Mouse (Mus musculus) cerebellum, adult 2 months (tissue): ENCODE data around the gene Pdzd7.

Experiments
- CTCF ChIP-seq: fragments of 200-500 bp; IDR thresholded peaks from 2 replicates; pipeline ENCODE4 v1.5.1; 2011; ENCODE audit warnings: low read depth, mild to moderate bottlenecking, control low read depth, low read length, moderate library complexity, borderline replicate concordance; ENCODE audit not compliant: insufficient read depth
- POLR2A ChIP-seq: fragments of 200-500 bp; IDR thresholded peaks from 2 replicates; pipeline ENCODE4 v1.6.1; 2011; ENCODE audit warnings: low read length, control low read depth, borderline replicate concordance; ENCODE audit not compliant: insufficient read depth

DNA sequence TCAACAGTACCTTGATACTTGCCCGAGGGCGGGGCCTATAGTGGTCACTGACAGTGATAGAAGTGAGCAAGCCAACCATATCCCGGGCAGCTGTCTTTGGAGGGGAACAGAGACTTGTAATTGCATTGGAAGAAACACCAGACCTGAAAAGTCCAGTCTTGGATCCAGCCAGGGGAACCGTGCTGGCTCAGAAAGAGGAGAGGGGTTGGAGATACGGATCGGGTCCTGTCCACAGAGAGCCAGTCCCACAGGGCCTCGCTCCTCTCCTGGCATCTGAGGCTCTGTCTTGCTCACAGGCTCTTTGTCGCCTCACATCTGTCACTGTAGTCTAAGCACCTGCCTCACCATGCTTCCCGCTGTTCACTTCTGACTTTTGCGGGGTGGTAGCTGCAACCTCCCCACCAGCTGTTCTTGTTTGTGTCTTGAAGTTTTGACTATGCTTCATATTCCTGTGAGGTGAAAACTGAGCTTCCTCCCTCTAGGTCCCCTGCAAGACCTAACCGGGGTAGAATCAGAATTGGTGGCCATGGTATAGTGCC, 1.1 kb downstream of the Pdzd7 start:
- TF ChIP-seq POLR2A = no peak
- no peak for TF ChIP-seq CTCF
